Mouse (Mus musculus): ENCODE measurements around the gene Birc2.

The Birc2 gene

GRCm38 (mm10) chr9:7785396-7785795, 51.5 kb downstream of the Birc2 start:
- no peak for DNase-seq (ENCODE audit: low spot score)

- DNase-seq (ENCODE audit: low spot score) = peak; percentile 55
Measured at GRCm38 (mm10) chr9:7784615-7785012, 52.2 kb downstream of the Birc2 start.

DNA sequence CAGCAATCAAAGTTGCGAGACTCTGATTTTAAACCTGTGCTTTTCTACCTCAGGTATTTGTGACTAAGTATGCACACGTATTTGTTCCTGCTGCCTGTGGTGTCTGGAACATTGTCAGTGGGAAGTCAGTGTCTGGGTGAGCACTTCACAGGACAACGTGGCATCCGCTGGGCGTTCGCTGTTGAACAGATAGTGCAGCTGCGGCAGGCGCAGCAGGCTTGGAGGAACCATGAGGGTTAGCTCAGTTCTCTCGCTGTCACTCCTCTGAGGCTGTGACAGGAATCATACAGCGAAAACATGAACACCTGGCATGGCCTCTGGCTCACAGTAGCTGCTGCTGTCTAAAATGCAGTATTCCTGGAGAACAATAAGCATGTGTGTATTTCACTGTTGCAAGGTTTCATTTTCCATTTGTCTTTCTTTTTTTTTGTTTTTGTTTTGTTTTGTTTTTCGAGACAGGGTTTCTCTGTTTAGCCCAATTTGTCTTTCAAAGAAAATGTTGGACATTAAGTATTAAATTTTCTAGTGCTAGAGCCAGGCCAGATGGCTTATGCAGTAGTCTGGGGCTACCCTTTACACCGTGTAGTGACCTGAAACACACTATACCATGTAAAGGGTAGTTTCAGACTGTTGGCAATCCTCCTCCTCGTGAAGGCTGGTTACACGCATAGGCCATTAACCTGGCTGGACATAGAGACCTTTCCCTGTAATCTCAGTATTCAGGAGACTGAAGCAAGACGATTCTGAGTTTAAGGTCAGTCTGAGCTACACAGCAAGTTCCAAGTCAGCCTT, 52.8 kb downstream of the Birc2 start:
- no peak for DNase-seq (ENCODE audit: low spot score)

DNA sequence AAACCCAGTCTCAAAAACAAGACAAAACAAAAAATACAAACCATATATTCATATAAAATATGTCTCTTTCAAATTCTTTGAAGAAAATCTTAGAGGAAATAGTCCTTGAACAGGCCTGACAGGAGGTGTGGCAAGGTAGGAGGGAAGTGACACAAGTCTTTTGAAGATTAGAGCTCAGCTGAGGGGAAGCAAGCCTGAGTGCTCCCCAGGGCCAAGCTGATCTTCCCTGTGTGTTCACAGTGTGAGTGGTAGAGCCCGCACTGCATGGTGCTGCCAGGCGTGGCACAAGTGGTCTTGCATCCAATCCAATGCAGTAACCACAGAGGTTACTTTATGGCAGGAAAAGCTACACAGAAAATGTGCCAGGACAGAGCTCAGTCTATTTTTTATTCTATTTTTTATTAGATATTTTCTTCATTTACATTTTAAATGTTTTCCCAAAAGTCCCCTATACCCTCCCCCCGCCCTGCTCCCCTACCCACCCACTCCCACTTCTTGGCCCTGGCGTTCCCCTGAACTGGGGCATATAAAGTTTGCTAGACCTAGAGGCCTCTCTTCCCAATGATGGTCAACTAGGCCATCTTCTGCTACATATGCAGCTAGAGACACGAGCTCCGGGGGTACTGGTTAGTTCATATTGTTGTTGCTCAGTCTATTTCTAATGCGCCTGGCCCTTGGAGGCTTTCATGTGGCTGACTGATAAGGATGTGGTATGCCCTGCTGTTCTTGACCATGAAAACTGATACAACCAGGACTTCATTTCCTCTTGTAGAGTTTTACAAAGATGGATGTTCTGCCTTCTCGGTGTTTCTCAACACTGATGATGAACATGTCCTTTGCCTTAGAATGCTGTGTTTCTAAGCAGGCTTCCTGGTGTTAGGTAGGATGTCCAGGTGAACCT, 56.4 kb downstream of the Birc2 start:
- no peak for DNase-seq (ENCODE audit: low spot score)

DNA sequence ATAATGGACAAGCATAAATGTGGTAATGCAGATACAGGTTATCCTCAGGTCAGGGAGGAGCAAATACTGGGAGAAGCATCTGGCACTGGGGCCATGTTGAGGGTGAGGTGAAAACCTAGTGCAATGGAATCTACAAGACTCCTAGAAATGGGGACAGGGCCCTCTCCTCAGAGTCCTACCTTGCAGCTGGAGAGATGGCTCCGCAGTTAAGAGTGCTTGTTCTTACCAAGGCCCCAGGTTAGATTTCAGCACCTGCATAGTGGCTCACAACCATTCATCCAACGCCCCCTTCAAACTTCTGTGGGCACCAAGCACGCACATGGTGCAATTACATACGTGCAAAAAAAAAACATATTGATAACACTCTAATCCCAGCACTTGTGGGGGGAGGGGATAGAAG, 57.1 kb downstream of the Birc2 start:
- no peak for DNase-seq (ENCODE audit: low spot score)

GRCm38 (mm10) chr9:7778771-7779170, 58.1 kb downstream of the Birc2 start:
- DNase-seq (ENCODE audit: low spot score) = no peak

DNA sequence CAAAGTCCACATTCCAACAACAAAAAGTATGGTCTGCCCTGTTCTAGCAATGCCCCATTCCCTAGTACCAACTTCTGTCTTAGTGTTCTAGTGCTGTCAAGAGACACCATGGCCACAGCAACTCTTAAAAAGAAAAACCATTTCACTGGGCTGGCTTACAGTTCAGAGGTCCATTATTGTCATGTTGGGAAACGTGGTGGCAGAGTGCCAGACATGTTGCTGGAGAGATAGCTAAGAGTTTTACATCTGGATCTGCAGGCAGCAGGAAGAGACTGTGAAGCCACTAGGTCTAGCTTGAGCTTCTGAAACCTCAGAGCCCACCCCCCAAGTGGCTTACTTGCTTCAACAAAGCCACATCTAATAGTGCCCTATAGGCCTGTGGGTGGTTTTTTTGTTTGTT, 59.2 kb downstream of the Birc2 start:
- DNase-seq (ENCODE audit: low spot score) = no peak

- DNase-seq (ENCODE audit: low spot score) = no peak
Measured at GRCm38 (mm10) chr9:7776940-7777339, 59.9 kb downstream of the Birc2 start.

GRCm38 (mm10) chr9:7775986-7776385, 60.9 kb downstream of the Birc2 start:
- no peak for DNase-seq (ENCODE audit: low spot score)

DNA sequence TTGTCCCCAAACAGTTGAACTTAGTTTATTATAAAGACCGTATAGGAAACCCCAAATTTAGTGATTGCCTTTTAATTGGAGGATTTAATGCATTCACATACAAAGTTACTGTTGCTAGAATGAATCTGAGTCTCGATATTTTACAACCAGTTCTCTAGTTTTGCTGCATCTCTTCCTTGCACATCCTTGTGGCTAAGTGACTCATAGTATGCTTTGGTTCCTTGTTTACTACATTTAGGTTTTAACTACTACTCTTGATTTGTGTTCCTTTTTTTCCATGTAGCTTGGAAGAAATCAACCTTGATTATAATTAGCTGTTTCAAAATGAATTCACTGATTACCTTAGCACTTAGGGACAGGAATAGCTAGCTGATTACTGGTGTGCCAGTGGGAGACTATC, 61.9 kb downstream of the Birc2 start:
- no peak for DNase-seq (ENCODE audit: low spot score)

GRCm38 (mm10) chr9:7774538-7774937, 62.3 kb downstream of the Birc2 start:
- no peak for DNase-seq (ENCODE audit: low spot score)

GRCm38 (mm10) chr9:7773686-7774085, 63.2 kb downstream of the Birc2 start:
- no peak for DNase-seq (ENCODE audit: low spot score)

DNA sequence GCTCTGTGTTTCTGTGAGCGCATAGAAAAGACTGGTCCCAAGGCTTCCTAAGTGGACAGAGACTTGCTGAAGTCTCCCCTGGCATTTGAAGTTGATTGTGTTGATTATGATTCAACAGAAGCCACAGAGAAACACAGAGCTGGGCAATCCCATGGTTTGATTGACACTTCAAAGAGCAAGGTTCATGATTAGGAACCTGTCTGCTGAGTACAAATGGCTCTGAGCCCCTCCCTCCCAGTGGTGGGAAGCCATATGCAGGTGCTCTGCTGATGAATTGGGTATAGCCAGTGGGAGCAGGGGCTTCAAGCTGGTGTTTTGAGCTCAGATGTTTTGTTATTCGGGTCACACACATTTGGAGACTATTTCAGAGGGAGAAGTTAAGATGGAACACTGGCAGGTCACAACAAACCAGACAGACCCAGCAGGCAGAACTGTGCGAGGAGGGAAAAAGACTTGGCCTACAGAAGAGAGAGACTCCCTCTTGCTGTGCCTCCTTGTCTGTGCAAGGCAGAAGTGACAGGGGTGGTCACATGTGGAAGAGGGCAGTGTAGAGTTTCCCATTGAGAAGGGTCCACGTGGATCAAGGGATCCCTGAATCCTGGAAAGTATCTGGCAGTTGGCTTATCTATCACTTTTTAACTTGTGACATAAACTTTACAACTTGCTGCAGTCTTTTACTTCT, 64.0 kb downstream of the Birc2 start:
- DNase-seq (ENCODE audit: low spot score) = no peak

DNA sequence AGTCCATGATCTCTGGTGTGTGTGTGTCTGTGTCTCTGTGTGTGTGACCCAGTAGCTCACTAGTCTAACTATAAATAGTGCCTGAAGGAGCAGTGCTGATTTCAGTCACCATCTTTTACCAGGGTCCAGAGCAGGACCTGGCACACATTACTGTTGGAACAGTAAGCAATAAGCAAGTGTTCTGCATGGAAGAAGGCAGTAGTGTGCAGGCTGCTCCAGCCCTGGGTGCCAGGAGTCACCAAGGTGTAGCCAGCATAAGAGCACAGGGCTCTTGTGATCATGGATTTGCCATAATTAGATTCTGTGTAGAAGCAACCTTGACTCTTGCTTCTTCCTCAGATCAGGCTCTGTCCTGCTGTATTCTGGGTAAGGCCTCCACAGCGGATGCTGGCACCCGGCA, 64.5 kb downstream of the Birc2 start:
- DNase-seq (ENCODE audit: low spot score) = no peak

DNA sequence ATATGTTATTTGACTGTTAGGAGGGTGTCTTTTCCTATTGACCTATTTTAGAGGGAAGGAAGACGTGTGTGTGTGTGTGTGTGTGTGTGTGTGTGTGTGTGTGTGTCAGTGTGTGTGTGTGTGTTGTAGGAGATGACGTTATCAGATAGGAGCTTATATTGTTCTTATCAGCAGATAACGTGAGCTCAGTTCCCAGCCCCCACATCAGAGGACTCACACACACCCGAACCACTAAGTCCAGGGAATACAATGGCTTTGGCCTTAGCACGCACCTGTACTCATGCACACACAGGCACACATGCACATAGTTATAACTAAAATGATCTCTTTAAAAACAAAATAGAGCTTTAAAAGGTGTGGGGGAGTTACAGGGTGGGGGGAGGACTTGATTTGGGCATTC, 67.4 kb downstream of the Birc2 start:
- no peak for DNase-seq (ENCODE audit: low spot score)

- DNase-seq (ENCODE audit: low spot score) = no peak
Measured at GRCm38 (mm10) chr9:7769081-7769480, 67.8 kb downstream of the Birc2 start.
